Mouse (Mus musculus) E14TG2a.4 (cell line): ENCODE results near the gene Cd4.

Source experiments
- CTCF ChIP-seq: conservative IDR thresholded peaks from 2 replicates; pipeline ENCODE4 v1.5.1; 2014; ENCODE audit warnings: low read length
- NANOG ChIP-seq: IDR thresholded peaks from 2 replicates; pipeline ENCODE4 v1.6.1; 2014; ENCODE audit warnings: borderline replicate concordance, low read length, mixed read lengths
- POU5F1 ChIP-seq: IDR thresholded peaks from 2 replicates; pipeline ENCODE4 v1.6.1; 2014; ENCODE audit warnings: low read length, borderline replicate concordance

DNA sequence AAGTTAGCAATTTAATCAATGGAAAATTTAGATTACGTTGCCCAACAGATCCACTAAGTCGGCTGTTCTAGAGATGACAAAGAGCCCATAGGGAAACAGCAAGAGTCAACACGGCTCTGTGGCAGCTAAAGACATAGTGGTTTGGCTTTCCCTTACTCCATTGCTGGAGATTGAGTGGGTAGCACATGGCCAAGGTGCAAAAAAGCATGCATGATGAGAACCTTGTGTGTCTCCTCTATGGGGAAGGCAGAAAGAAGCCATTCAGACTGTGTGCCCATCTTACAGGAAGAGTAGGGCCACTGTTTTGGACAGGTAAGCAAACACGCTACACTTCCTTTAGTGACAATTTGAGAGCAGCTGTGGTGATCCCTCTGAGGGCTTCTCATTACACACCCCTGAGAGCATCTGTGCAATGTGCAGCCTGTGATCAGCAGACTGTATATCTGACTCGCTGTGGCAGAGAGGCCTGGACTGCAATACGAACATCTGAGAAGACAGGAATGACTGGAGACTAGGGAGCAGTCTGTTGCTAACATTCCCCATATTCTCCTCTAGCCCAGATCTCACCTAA is 619 bp upstream of the Cd4 start:
- TF ChIP-seq CTCF (no peak), NANOG (no peak), POU5F1 (no peak)
